Mouse (Mus musculus): ENCODE data around the gene Aoah. TPM values are rescaled to one million over a fixed set of nuclear protein-coding genes. Genes with fewer than 3 reads are reported as not detected.

The Aoah gene
- polyA plus RNA-seq, 1 experiment, result 0.53 TPM

GRCm38 (mm10) chr13:21024831-21025230 lies 230.9 kb downstream of the Aoah start:
- no peak for TF ChIP-seq CTCF (IDR thresholded peaks at IDR 0.05; ENCODE audit: insufficient read depth, low read length)
- no peak for TF ChIP-seq POLR2A (IDR thresholded peaks at IDR 0.05; ENCODE audit: borderline replicate concordance, extremely low read depth, low read depth, low read length)
- H3K4me1 ChIP-seq (ENCODE audit: control insufficient read depth, insufficient read depth, low read length), result no peaks in the 10 kb centered on the region
- no peak overlapping the region for H3K4me3 ChIP-seq (replicated peaks; ENCODE audit: extremely low read depth, low read depth, low read length)
- DNase-seq, result no peak
- 64% methylated on average over 5 of the region's 5 CpGs for WGBS

GRCm38 (mm10) chr13:21033176-21033575 lies 239.3 kb downstream of the Aoah start:
- no peak for DNase-seq
- H3K4me1 ChIP-seq (ENCODE audit: control insufficient read depth, insufficient read depth, low read length), result no peaks in the 10 kb centered on the region
- no peak overlapping the region for H3K4me3 ChIP-seq (replicated peaks; ENCODE audit: extremely low read depth, low read depth, low read length)
- 59% methylated on average over 3 of the region's 3 CpGs for WGBS
- TF ChIP-seq CTCF (IDR thresholded peaks at IDR 0.05; ENCODE audit: insufficient read depth, low read length), result no peak
- no peak for TF ChIP-seq POLR2A (IDR thresholded peaks at IDR 0.05; ENCODE audit: borderline replicate concordance, extremely low read depth, low read depth, low read length)

- no peaks in the 10 kb centered on the region for H3K4me1 ChIP-seq (ENCODE audit: control insufficient read depth, insufficient read depth, low read length)
- TF ChIP-seq POLR2A (IDR thresholded peaks at IDR 0.05; ENCODE audit: borderline replicate concordance, extremely low read depth, low read depth, low read length) (no peak), CTCF (IDR thresholded peaks at IDR 0.05; ENCODE audit: insufficient read depth, low read length) (no peak)
- no peak for DNase-seq
- WGBS, result 78% methylated on average over 3 of the region's 3 CpGs
- no peak overlapping the region for H3K4me3 ChIP-seq (replicated peaks; ENCODE audit: extremely low read depth, low read depth, low read length)
Measured at GRCm38 (mm10) chr13:21035011-21035410, 241.1 kb downstream of the Aoah start.

- H3K4me3 ChIP-seq (replicated peaks; ENCODE audit: extremely low read depth, low read depth, low read length), result no peak overlapping the region
- H3K4me1 ChIP-seq (ENCODE audit: control insufficient read depth, insufficient read depth, low read length), result no peaks in the 10 kb centered on the region
- TF ChIP-seq CTCF (IDR thresholded peaks at IDR 0.05; ENCODE audit: insufficient read depth, low read length), result no peak
- TF ChIP-seq POLR2A (IDR thresholded peaks at IDR 0.05; ENCODE audit: borderline replicate concordance, extremely low read depth, low read depth, low read length), result no peak
- no peak for DNase-seq
Measured at GRCm38 (mm10) chr13:21035981-21036380, 242.1 kb downstream of the Aoah start.

- H3K4me3 ChIP-seq (replicated peaks; ENCODE audit: extremely low read depth, low read depth, low read length), result no peak overlapping the region
- 86% methylated on average over 2 of the region's 2 CpGs for WGBS
Measured at GRCm38 (mm10) chr13:21040589-21041199, 246.8 kb downstream of the Aoah start.

GRCm38 (mm10) chr13:21050118-21050517 lies 256.2 kb downstream of the Aoah start:
- 44% methylated on average over 1 of the region's 1 CpGs for WGBS
- TF ChIP-seq CTCF (IDR thresholded peaks at IDR 0.05; ENCODE audit: insufficient read depth, low read length), result no peak
- DNase-seq, result no peak
- H3K4me3 ChIP-seq (replicated peaks; ENCODE audit: extremely low read depth, low read depth, low read length), result no peak overlapping the region
- H3K4me1 ChIP-seq (ENCODE audit: control insufficient read depth, insufficient read depth, low read length), result no peaks in the 10 kb centered on the region

More at GRCm38 (mm10) chr13:21040589-21041199, 246.8 kb downstream of the Aoah start:
- no peak for TF ChIP-seq CTCF (IDR thresholded peaks at IDR 0.05; ENCODE audit: insufficient read depth, low read length)
- H3K4me1 ChIP-seq (ENCODE audit: control insufficient read depth, insufficient read depth, low read length), result no peaks in the 10 kb centered on the region
- DNase-seq, result no peak

- 81% methylated on average over 2 of the region's 2 CpGs for WGBS
- no peak for DNase-seq
- H3K4me3 ChIP-seq (replicated peaks; ENCODE audit: extremely low read depth, low read depth, low read length), result no peak overlapping the region
- TF ChIP-seq POLR2A (IDR thresholded peaks at IDR 0.05; ENCODE audit: borderline replicate concordance, extremely low read depth, low read depth, low read length) (no peak), CTCF (IDR thresholded peaks at IDR 0.05; ENCODE audit: insufficient read depth, low read length) (no peak)
- no peaks in the 10 kb centered on the region for H3K4me1 ChIP-seq (ENCODE audit: control insufficient read depth, insufficient read depth, low read length)
Measured at GRCm38 (mm10) chr13:21066021-21066420, 272.1 kb downstream of the Aoah start.

- no peak for DNase-seq
- Histone ChIP-seq H3K4me1 (ENCODE audit: control insufficient read depth, insufficient read depth, low read length) (no peaks in the 10 kb centered on the region), H3K4me3 (replicated peaks; ENCODE audit: extremely low read depth, low read depth, low read length) (no peak within 1 kb of the TSS)
- WGBS, result 68% methylated on average over 3 of the region's 3 CpGs
- TF ChIP-seq POLR2A (IDR thresholded peaks at IDR 0.05; ENCODE audit: borderline replicate concordance, extremely low read depth, low read depth, low read length) (no peak), CTCF (IDR thresholded peaks at IDR 0.05; ENCODE audit: insufficient read depth, low read length) (no peak)
Measured at GRCm38 (mm10) chr13:21074847-21075246, 280.9 kb downstream of the Aoah start, which contains the start of gene Olfr1370. TSS of gene Olfr1370 (minus strand) at chr13:21074947.

- no peak overlapping the region for H3K4me3 ChIP-seq (replicated peaks; ENCODE audit: extremely low read depth, low read depth, low read length)
- TF ChIP-seq CTCF (IDR thresholded peaks at IDR 0.05; ENCODE audit: insufficient read depth, low read length) (no peak), POLR2A (IDR thresholded peaks at IDR 0.05; ENCODE audit: borderline replicate concordance, extremely low read depth, low read depth, low read length) (no peak)
- no peaks in the 10 kb centered on the region for H3K4me1 ChIP-seq (ENCODE audit: control insufficient read depth, insufficient read depth, low read length)
- no peak for DNase-seq
- 42% methylated on average over 2 of the region's 2 CpGs for WGBS
Measured at GRCm38 (mm10) chr13:21082686-21083085, 288.8 kb downstream of the Aoah start.
